ENCODE assay signal across 8 mouse cellular contexts in the genomic region with DNA sequence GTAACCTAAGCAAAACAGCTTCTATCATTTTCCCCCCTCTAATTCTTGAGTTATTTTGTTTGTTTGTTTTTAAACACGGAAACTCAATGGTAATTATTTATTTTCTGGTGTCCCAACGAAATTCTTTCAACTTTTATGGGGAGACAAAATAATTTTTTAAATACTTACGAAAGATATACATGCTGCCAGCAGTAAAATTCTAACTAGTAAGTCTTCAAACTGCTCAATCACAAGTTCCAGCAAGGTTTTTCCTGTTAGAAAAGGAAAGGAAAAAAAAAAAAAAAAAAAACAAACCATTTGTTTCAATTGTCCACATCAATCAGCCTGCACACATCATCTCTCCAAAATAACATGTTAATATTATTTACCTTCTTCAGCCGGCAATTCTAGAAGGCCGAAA. TPM values are rescaled to one million over a fixed set of nuclear protein-coding genes. Genes with fewer than 3 reads are reported as not detected.
DNase-seq lines count a peak whose midpoint lies in the region; ATAC-seq and TF ChIP-seq lines count a peak whose summit lies in the region.

No protein-coding gene starts in this region.

- ATAC-seq in lung, embryonic 14.5 days (ENCODE audit: insufficient read depth) = no peak
- ATAC-seq in neural tube, embryonic 14.5 days (ENCODE audit: low read depth) = no peak

- WGBS in lung, embryonic 14.5 days = 13% methylated on average over 5 of the region's 5 CpGs
- 36% methylated on average over 5 of the region's 5 CpGs for WGBS in limb, embryonic 10.5 days
- WGBS in neural tube, embryonic 14.5 days = 28% methylated on average over 5 of the region's 5 CpGs

- H3K27ac ChIP-seq in lung, embryonic 14.5 days (ENCODE audit: low read depth) = no peak overlapping the region; the same call in 1 of the 2 replicates
- no peak overlapping the region for H3K27ac ChIP-seq in embryonic fibroblast, embryonic 13.5 days (ENCODE audit: insufficient read depth, low read length)
- peak overlapping the region; percentile 99 for H3K27ac ChIP-seq in limb, embryonic 10.5 days
- no peak overlapping the region; the same call in 1 of the 2 replicates for H3K27ac ChIP-seq in neural tube, embryonic 14.5 days (ENCODE audit: low read depth, low read length)

- H3K9ac ChIP-seq in lung, embryonic 14.5 days = peak overlapping the region; percentile 99
- H3K9ac ChIP-seq in neural tube, embryonic 14.5 days (replicated peaks; ENCODE audit: low read depth, low read length) = peak overlapping the region; percentile 99

- H3K4me3 ChIP-seq in lung, embryonic 14.5 days (ENCODE audit: low read depth, low read length) = peak overlapping the region; percentile 99
- H3K4me3 ChIP-seq in embryonic fibroblast, embryonic 13.5 days (ENCODE audit: insufficient read depth, low read length) = peak overlapping the region; percentile 95
- peak overlapping the region; percentile 99 for H3K4me3 ChIP-seq in limb, embryonic 10.5 days
- peak overlapping the region; percentile 98 for H3K4me3 ChIP-seq in neural tube, embryonic 14.5 days (ENCODE audit: low read depth, low read length)

- H3K36me3 ChIP-seq in lung, embryonic 14.5 days (ENCODE audit: insufficient read depth) = peaks cover 39% of the 10 kb centered on the region
- peaks cover 47% of the 10 kb centered on the region for H3K36me3 ChIP-seq in limb, embryonic 10.5 days
- peaks cover 8% of the 10 kb centered on the region; the same call in 1 of the 2 replicates for H3K36me3 ChIP-seq in neural tube, embryonic 14.5 days (ENCODE audit: control insufficient read depth, insufficient read depth, low read length)

- H3K4me2 ChIP-seq in lung, embryonic 14.5 days = peak overlapping the region; percentile 90
- H3K4me2 ChIP-seq in neural tube, embryonic 14.5 days (ENCODE audit: low read depth, low read length) = peak overlapping the region; percentile 58

- H3K27me3 ChIP-seq in lung, embryonic 14.5 days (ENCODE audit: insufficient read depth, low read length) = no peaks in the 10 kb centered on the region
- H3K27me3 ChIP-seq in limb, embryonic 10.5 days (ENCODE audit: low read depth, poor library complexity, severe bottlenecking) = 0 out of 2 replicates have a peak, but pooled peaks cover 6% of the 10 kb centered on the region
- peaks cover 2% of the 10 kb centered on the region; the same call in 1 of the 2 replicates for H3K27me3 ChIP-seq in neural tube, embryonic 14.5 days (ENCODE audit: control insufficient read depth, insufficient read depth, low read length)

- peaks cover 11% of the 10 kb centered on the region for H3K4me1 ChIP-seq in lung, embryonic 14.5 days (ENCODE audit: insufficient read depth)
- peaks cover 5% of the 10 kb centered on the region for H3K4me1 ChIP-seq in embryonic fibroblast, embryonic 13.5 days (ENCODE audit: control insufficient read depth, insufficient read depth, low read length)
- peaks cover 37% of the 10 kb centered on the region for H3K4me1 ChIP-seq in limb, embryonic 10.5 days
- H3K4me1 ChIP-seq in neural tube, embryonic 14.5 days (ENCODE audit: control insufficient read depth, insufficient read depth, low read length) = peaks cover 34% of the 10 kb centered on the region

- TF ChIP-seq CTCF in lung, embryonic 14.5 days (IDR thresholded peaks at IDR 0.05; ENCODE audit: low read depth) = no peak
- no peak for TF ChIP-seq CTCF in embryonic fibroblast, embryonic 13.5 days (IDR thresholded peaks at IDR 0.05; ENCODE audit: borderline replicate concordance, insufficient read depth, low read length)

- H3K9me3 ChIP-seq in lung, embryonic 14.5 days (ENCODE audit: low read depth, low read length) = no peaks in the 10 kb centered on the region
- no peaks in the 10 kb centered on the region for H3K9me3 ChIP-seq in limb, embryonic 10.5 days (replicated peaks)
- no peaks in the 10 kb centered on the region for H3K9me3 ChIP-seq in neural tube, embryonic 14.5 days (ENCODE audit: control insufficient read depth, low read length)

- TF ChIP-seq POLR2A in embryonic fibroblast, embryonic 13.5 days (IDR thresholded peaks at IDR 0.05; ENCODE audit: low read depth, low read length) = no peak

- DNase-seq in lung, embryonic 14.5 days = no peak
- no peak for DNase-seq in lung, postnatal 36 days
- no peak for DNase-seq in limb, embryonic 10.5 days (ENCODE audit: low spot score)
- DNase-seq in layer of hippocampus, postnatal 36 days = no peak
- no peak for DNase-seq in embryo, embryonic 11 days
- DNase-seq in lung, postnatal 10 days = no peak

RNA-seq across cellular contexts. Expression of gene Atp2a2, which starts 1.5 kb away (rescaled TPM):
- polyA plus RNA-seq in lung, embryonic 14.5 days (2014; fragmentation: Nextera tagmentation; extraction: Ambion mirVana) = 43.8 and 45.5 TPM in 2 replicates
- 176 and 187 TPM in 2 replicates for polyA plus RNA-seq in embryonic fibroblast, embryonic 13.5 days (2011; ENCODE audit: insufficient read length, low read depth, missing spikeins)
- polyA plus RNA-seq in limb, embryonic 10.5 days (2016; fragmentation: Nextera tagmentation; extraction: Ambion mirVana) = 39.0 and 42.9 TPM in 2 replicates
- 76.3 and 78.4 TPM in 2 replicates for polyA plus RNA-seq in neural tube, embryonic 14.5 days (2014; fragmentation: Nextera tagmentation; extraction: Ambion mirVana)
- 100 to 1,000 TPM; 639 to 686 TPM for total RNA-seq in layer of hippocampus, postnatal 36 days (2021)
